Mouse (Mus musculus) ES-E14 (cell line): ENCODE results near the gene Olfr147. TPM values are rescaled to one million over a fixed set of nuclear protein-coding genes. Genes with fewer than 3 reads are reported as not detected.
A peak's percentile ranks its signal among the peaks of the same experiment; 100 is the strongest.

ENCODE experiments used
- DNase-seq: peaks from one replicate; pipeline ENCODE4 v3.0.0-alpha.2; 2013; ENCODE audit warnings: low read depth, low spot score
- H3K27ac ChIP-seq: 2 replicates; pipeline ENCODE4 v1.5.1; 2012; ENCODE audit warnings: low read depth, mild to moderate bottlenecking, low read length, moderate library complexity, mixed read lengths; ENCODE audit not compliant: poor library complexity, insufficient read depth, severe bottlenecking
- H3K36me3 ChIP-seq: 2 replicates; pipeline ENCODE4 v1.6.1; 2012; ENCODE audit warnings: mild to moderate bottlenecking, low read length, moderate library complexity, mixed read lengths; ENCODE audit not compliant: control insufficient read depth, poor library complexity, insufficient read depth, severe bottlenecking
- H3K4me1 ChIP-seq, 2 experiments: fragments of 150-350 bp in 1 of 2; sonication (generic) in 1 of 2; 2 replicates each; pipeline ENCODE4 v1.6.1; 2012; ENCODE audit warnings: low read length in 2 of 2, mild to moderate bottlenecking in 1 of 2, mixed read lengths in 1 of 2; ENCODE audit not compliant: control insufficient read depth in 2 of 2, insufficient read depth in 2 of 2, poor library complexity in 1 of 2
- H3K4me3 ChIP-seq, 2 experiments: fragments of 150-350 bp in 1 of 2; sonication (generic) in 1 of 2; 2 replicates each; pipeline ENCODE4 v1.5.1; 2012; ENCODE audit warnings: low read length in 2 of 2, low read depth in 1 of 2, mild to moderate bottlenecking in 1 of 2, mixed read lengths in 1 of 2; ENCODE audit not compliant: insufficient read depth in 1 of 2, poor library complexity in 1 of 2, severe bottlenecking in 1 of 2
- H3K9ac ChIP-seq: 2 replicates; pipeline ENCODE4 v1.6.1; 2012; ENCODE audit warnings: low read depth, mild to moderate bottlenecking, low read length, mixed read lengths; ENCODE audit not compliant: poor library complexity, insufficient read depth, severe bottlenecking
- H3K9me3 ChIP-seq: fragments of 150-350 bp; sonication (generic); 2 replicates; pipeline ENCODE4 v1.6.1; 2012; ENCODE audit warnings: low read depth, mild to moderate bottlenecking, low read length; ENCODE audit not compliant: control insufficient read depth, insufficient read depth
- CHD2 ChIP-seq: IDR thresholded peaks from 2 replicates; pipeline ENCODE4 v1.6.1; 2014; ENCODE audit warnings: mild to moderate bottlenecking, low read depth, low read length, inconsistent platforms
- HCFC1 ChIP-seq: IDR thresholded peaks from 2 replicates; pipeline ENCODE4 v1.6.1; 2012; ENCODE audit warnings: low read length, inconsistent platforms, borderline replicate concordance; ENCODE audit not compliant: insufficient read depth
- MAFK ChIP-seq: IDR thresholded peaks from 2 replicates; pipeline ENCODE4 v1.6.1; 2014; ENCODE audit warnings: mild to moderate bottlenecking, low read depth, low read length, inconsistent platforms; ENCODE audit not compliant: insufficient read depth
- ZC3H11A ChIP-seq: IDR thresholded peaks from 2 replicates; pipeline ENCODE4 v1.6.1; 2012; ENCODE audit warnings: low read depth, mild to moderate bottlenecking, inconsistent platforms, low read length, borderline replicate concordance
- ZNF384 ChIP-seq: IDR thresholded peaks from 2 replicates; pipeline ENCODE4 v1.6.1; 2012; ENCODE audit warnings: low read depth, low read length, inconsistent platforms
- in situ Hi-C, 2 experiments: fragments of 600-800 bp; cut with MboI; formaldehyde crosslinking; loops; one replicate each; pipeline ENCODE4 v1.15.1; 2025; ENCODE audit warnings: low sequenced_read_pairs in 2 of 2, inconsistent platforms in 1 of 2; ENCODE audit not compliant: unreplicated experiment in 2 of 2
- total RNA-seq: library from RNA; depleted of rRNA; stranded (reverse); fragments of 300-350 nt; gene quantifications from 2 replicates; pipeline ENCODE4 v1.2.3, GENCODE M21; 2012; rRNA removed

Olfr147 gene
- total RNA-seq, 1 experiment, result 0.49 TPM

- Histone ChIP-seq H3K9me3 (peaks cover 4% of the 10 kb centered on the region; the same call in 1 of the 2 replicates), H3K4me1 (no peaks in the 10 kb centered on the region), H3K27ac (peak overlapping the region; percentile 40; the same call in 1 of the 2 replicates), H3K36me3 (no peaks in the 10 kb centered on the region), H3K4me3 (no peak overlapping the region), H3K9ac (no peak overlapping the region)
- in situ Hi-C loops, result no loop called here
- no peak for DNase-seq
- TF ChIP-seq CHD2 (no peak), ZNF384 (no peak), ZC3H11A (no peak), MAFK (no peak), HCFC1 (no peak)
These were observed 22.3 kb downstream of the Olfr147 start for GRCm38 (mm10) chr9:38423801-38424200.

DNA sequence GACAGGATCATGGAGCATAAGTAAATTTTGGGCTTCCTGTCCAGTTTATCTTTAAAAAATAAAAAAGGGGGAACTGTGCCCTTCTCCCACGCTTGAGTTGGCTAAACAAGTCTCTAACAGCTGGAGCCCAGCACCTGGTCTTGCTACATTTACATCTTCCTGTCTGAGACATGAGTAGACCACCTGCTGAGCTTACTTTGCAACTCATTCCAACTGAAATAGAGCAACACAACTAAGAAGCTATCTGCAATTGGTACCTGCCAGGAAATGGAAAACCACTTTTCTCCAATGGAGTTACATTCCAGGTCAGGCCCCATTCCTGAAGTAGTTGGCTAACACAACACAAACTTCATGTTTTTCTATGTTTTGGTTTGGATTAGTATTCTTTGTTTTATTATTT lies 25.5 kb downstream of the Olfr147 start:
- no peak overlapping the region for H3K4me3 ChIP-seq
- no peaks in the 10 kb centered on the region for H3K9me3 ChIP-seq
- H3K36me3 ChIP-seq, result no peaks in the 10 kb centered on the region
- in situ Hi-C loops, result no loop called here
- no peak for TF ChIP-seq ZNF384
- no peak for TF ChIP-seq MAFK
- no peak overlapping the region for H3K9ac ChIP-seq
- no peak overlapping the region for H3K27ac ChIP-seq
- DNase-seq, result no peak
- no peaks in the 10 kb centered on the region for H3K4me1 ChIP-seq

DNA sequence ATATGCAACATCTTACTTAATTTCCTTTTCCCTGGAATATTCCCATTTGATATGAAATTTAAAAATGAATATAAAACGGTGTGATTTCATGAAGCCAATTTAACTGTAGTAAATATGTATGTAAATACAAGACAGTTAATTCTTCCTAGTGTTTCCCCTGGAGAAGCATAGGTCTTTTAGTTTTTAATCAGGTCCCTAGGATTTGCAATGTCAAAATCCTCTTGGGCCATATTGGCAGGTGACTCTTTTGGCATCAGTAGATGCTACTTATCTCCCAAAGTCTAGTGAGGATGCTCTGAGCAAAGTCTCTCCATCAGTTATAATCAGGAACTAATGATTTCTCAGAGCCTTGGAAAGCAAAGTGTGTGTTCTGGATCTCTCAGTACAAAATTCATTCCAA lies 27.7 kb downstream of the Olfr147 start, which contains the start of gene Olfr901:
Gene Olfr901, plus strand, starts transcription at position 301 of the 400 bp plus-strand sequence.
- in situ Hi-C loops, result no loop called here

GRCm38 (mm10) chr9:38447352-38447751 lies 45.9 kb downstream of the Olfr147 start, which contains the start of gene Olfr902:
Olfr902 (plus strand) TSS chr9:38447652.
- no peak within 1 kb of the TSS for H3K9ac ChIP-seq
- H3K9me3 ChIP-seq, result no peaks in the 10 kb centered on the region
- in situ Hi-C loops, result no loop called here
- no peak for TF ChIP-seq HCFC1
- no peak for TF ChIP-seq ZNF384
- no peak for TF ChIP-seq CHD2
- no peak for TF ChIP-seq MAFK
- TF ChIP-seq ZC3H11A, result no peak
- H3K4me3 ChIP-seq, result no peak within 1 kb of the TSS
- no peak for DNase-seq
- H3K27ac ChIP-seq, result no peak within 1 kb of the TSS
- H3K4me1 ChIP-seq, result no peaks in the 10 kb centered on the region
- H3K36me3 ChIP-seq, result no peaks in the 10 kb centered on the region

More for the DNA sequence above, 27.7 kb downstream of the Olfr147 start, which contains the start of gene Olfr901:
- H3K9me3 ChIP-seq, result no peaks in the 10 kb centered on the region
- DNase-seq, result no peak
- TF ChIP-seq MAFK, result no peak
- no peak for TF ChIP-seq ZC3H11A
- TF ChIP-seq HCFC1, result no peak
- TF ChIP-seq CHD2, result no peak
- TF ChIP-seq ZNF384, result no peak
- no peak within 1 kb of the TSS for H3K4me3 ChIP-seq
- no peak within 1 kb of the TSS for H3K9ac ChIP-seq
- H3K4me1 ChIP-seq, result no peaks in the 10 kb centered on the region
- H3K27ac ChIP-seq, result no peak within 1 kb of the TSS
- H3K36me3 ChIP-seq, result no peaks in the 10 kb centered on the region

Other genes with a start within 250 kb of the Olfr147 start
- not detected in 2 replicates for gene Olfr891, start 220.9 kb upstream of the Olfr147 start, total RNA-seq
- not detected in 2 replicates for gene Olfr893, start 193.3 kb upstream of the Olfr147 start, total RNA-seq
- gene Olfr894, start 183.6 kb upstream of the Olfr147 start, total RNA-seq, result not detected in 2 replicates
- not detected in 2 replicates for gene Olfr143, start 148.9 kb upstream of the Olfr147 start, total RNA-seq
- gene Olfr895, start 133.8 kb upstream of the Olfr147 start, total RNA-seq, result not detected in 2 replicates
- gene Olfr896-ps1, start 110.6 kb upstream of the Olfr147 start, total RNA-seq, result not detected in 2 replicates
- not detected in 2 replicates for gene Olfr25, start 72.6 kb upstream of the Olfr147 start, total RNA-seq
- gene Olfr898, start 53.3 kb upstream of the Olfr147 start, total RNA-seq, result not detected in 2 replicates
- not detected in 2 replicates for gene Olfr250, start 34.8 kb upstream of the Olfr147 start, total RNA-seq
- not detected in 2 replicates for gene Olfr251, start 24.6 kb upstream of the Olfr147 start, total RNA-seq
- 0.26 and 0.58 TPM in 2 replicates for gene Olfr901, start 27.8 kb downstream of the Olfr147 start, total RNA-seq
- gene Olfr902, start 46.0 kb downstream of the Olfr147 start, total RNA-seq, result not detected in 2 replicates
- not detected in 2 replicates for gene Olfr904, start 61.4 kb downstream of the Olfr147 start, total RNA-seq
- gene Olfr905, start 69.4 kb downstream of the Olfr147 start, total RNA-seq, result not detected in 2 replicates
- not detected in 2 replicates for gene Olfr906, start 85.4 kb downstream of the Olfr147 start, total RNA-seq
- not detected in 2 replicates for gene Olfr907, start 94.1 kb downstream of the Olfr147 start, total RNA-seq
- gene Olfr911-ps1, start 119.9 kb downstream of the Olfr147 start, total RNA-seq, result not detected in 2 replicates
- gene Olfr910, start 136.2 kb downstream of the Olfr147 start, total RNA-seq, result not detected in 2 replicates
- not detected in 2 replicates for gene Olfr912, start 178.5 kb downstream of the Olfr147 start, total RNA-seq
- gene Olfr913, start 191.1 kb downstream of the Olfr147 start, total RNA-seq, result not detected in 2 replicates
- gene Olfr914, start 203.4 kb downstream of the Olfr147 start, total RNA-seq, result not detected in 2 replicates